1 mouse cellular context compared by ENCODE assay signal in genomic region chr2:103081706-103082105, GRCm38 (mm10).
TF ChIP-seq lines count a peak whose summit lies in the region.

No protein-coding gene starts in this region.

TF ChIP-seq in CH12.LX, 34 proteins besides CTCF, POLR2A, EP300 and RAD21:
- TF ChIP-seq KAT2A (IDR thresholded peaks at IDR 0.05; ENCODE audit: insufficient replicate concordance, low read length), result no peak
- no peak for TF ChIP-seq NRF1 (IDR thresholded peaks at IDR 0.05; ENCODE audit: low read depth, low read length)
- TF ChIP-seq UBTF (IDR thresholded peaks at IDR 0.05; ENCODE audit: low read depth, low read length), result no peak
- TF ChIP-seq MAFK (IDR thresholded peaks at IDR 0.05; ENCODE audit: insufficient replicate concordance, low read length), result no peak
- no peak for TF ChIP-seq RCOR1 (conservative IDR thresholded peaks at IDR 0.05; ENCODE audit: low read depth, low read length)
- TF ChIP-seq CHD2 (IDR thresholded peaks at IDR 0.05; ENCODE audit: low read length), result no peak
- TF ChIP-seq TCF12 (IDR thresholded peaks at IDR 0.05; ENCODE audit: low read depth, low read length), result no peak
- TF ChIP-seq NELFE (IDR thresholded peaks at IDR 0.05; ENCODE audit: low read depth, low read length), result no peak
- no peak for TF ChIP-seq ZC3H11A (IDR thresholded peaks at IDR 0.05; ENCODE audit: low read depth, low read length)
- TF ChIP-seq ETS1 (conservative IDR thresholded peaks at IDR 0.05; ENCODE audit: low read depth, low read length), result no peak
- TF ChIP-seq PAX5 (IDR thresholded peaks at IDR 0.05; ENCODE audit: low read length), result no peak
- TF ChIP-seq ZKSCAN1 (IDR thresholded peaks at IDR 0.05; ENCODE audit: borderline replicate concordance, low read depth, low read length), result no peak
- TF ChIP-seq TBP (conservative IDR thresholded peaks at IDR 0.05; ENCODE audit: low read depth, low read length), result no peak
